Mouse (Mus musculus) spleen, adult 2 months (tissue): Measurements from ENCODE around the gene Mef2c.

Source experiments
- CTCF ChIP-seq: fragments of 200-500 bp; IDR thresholded peaks from 2 replicates; pipeline ENCODE4 v1.5.1; 2011; ENCODE audit warnings: mild to moderate bottlenecking, inconsistent platforms; ENCODE audit not compliant: insufficient read depth, insufficient read length, insufficient replicate concordance; ENCODE audit errors: extremely low read depth
- POLR2A ChIP-seq: fragments of 200-500 bp; IDR thresholded peaks from 2 replicates; pipeline ENCODE4 v1.6.1; 2011; ENCODE audit warnings: low read depth, low read length, inconsistent platforms

DNA sequence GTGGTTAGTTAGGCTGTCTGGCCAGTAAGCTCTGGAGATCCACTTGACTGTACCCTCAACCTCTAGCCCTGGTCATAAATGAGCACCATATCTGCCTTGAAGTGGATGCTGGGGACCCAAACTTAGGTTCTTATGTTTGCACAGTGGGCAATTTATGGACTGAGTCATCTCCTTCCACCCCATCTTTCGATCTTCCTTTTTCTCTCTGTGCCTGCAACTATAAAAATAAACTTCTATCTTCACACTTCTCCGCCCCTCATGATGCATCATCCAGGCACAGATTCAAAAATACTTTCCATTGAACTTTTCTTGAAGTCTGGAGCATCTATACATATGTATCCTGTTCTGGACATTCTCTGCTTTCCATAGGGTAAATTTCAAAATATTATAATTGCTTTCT is 84.4 kb downstream of the Mef2c start:
- TF ChIP-seq CTCF (no peak), POLR2A (no peak)
